Mouse (Mus musculus): ENCODE data around the gene Gm4131.
A peak's percentile ranks its signal among the peaks of the same experiment; 100 is the strongest.

DNA sequence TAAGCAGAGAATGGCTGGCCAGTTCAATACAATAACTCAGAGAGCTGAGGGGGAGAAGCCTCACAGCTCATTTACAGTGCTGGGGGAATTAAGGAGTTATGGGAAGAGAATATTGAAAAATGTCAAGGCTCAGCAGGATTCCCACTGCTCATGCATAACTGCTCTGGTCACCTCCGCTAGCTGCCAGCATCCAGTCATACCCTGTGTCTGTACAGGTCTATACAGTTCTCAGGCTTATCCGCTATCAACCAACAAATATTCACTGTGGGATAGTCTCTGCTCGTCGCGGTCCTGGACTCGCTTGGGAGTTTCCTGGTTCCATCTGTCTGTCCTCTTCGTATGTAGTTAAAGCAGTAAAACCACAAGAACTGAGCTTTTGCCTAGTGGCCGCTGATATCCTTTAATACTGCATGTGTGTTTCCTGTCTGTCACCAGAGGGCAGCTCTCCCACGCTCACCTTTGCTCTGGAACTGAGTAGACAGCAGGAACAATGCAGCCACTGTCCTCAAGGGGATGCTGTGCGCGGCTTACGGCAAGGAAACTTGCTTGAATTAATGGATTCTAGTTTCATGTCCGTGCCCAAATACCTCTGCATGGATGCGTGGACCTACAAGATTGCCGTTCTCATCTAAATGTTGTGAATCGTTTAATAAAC, 74.4 kb downstream of the Gm4131 start:
- TF ChIP-seq CTCF (IDR thresholded peaks at IDR 0.05; ENCODE audit: low read depth) (peak; percentile 98), EP300 (IDR thresholded peaks at IDR 0.05; ENCODE audit: low read depth) (no peak)

Data from liver, postnatal 0 days (tissue).